Mouse (Mus musculus) gastrocnemius, postnatal 4 days (tissue): ENCODE results near the gene St6galnac6. TPM values are rescaled to one million over a fixed set of nuclear protein-coding genes. Genes with fewer than 3 reads are reported as not detected.

Source experiments
- DNase-seq, 2 experiments: peaks; one replicate each; pipeline ENCODE4 v3.0.0; 2021 to 2022; ENCODE audit warnings: low spot score in 2 of 2, mixed read lengths in 2 of 2
- total RNA-seq, 2 experiments: library from RNA; stranded (reverse); gene quantifications; 2 replicates each; pipeline ENCODE4 v1.2.3; 2021

Gene St6galnac6
- total RNA-seq, 2 experiments from 2014 or later = 57.4 to 63.6 TPM

- DNase-seq = peak; percentile 62 to 76
Observed at GRCm38 (mm10) chr2:32582830-32583799, 16.4 kb upstream of the St6galnac6 start.

- no peak for DNase-seq
Observed at GRCm38 (mm10) chr2:32585149-32585714, 14.3 kb upstream of the St6galnac6 start.

- peak; percentile 93 to 94 for DNase-seq
Observed at GRCm38 (mm10) chr2:32586871-32587351, 12.6 kb upstream of the St6galnac6 start, which contains the start of gene St6galnac4. Gene St6galnac4 (plus strand): TSS chr2:32587095.

GRCm38 (mm10) chr2:32587731-32588321 is 11.7 kb upstream of the St6galnac6 start:
- peak in 1 of 2 experiments; percentile 30 for DNase-seq

- peak in 1 of 2 experiments; percentile 32 for DNase-seq
Observed at GRCm38 (mm10) chr2:32589213-32589795, 10.2 kb upstream of the St6galnac6 start.

GRCm38 (mm10) chr2:32590224-32590623 is 9.3 kb upstream of the St6galnac6 start:
- DNase-seq = peak in 1 of 2 experiments; percentile 28

- no peak for DNase-seq
Observed at GRCm38 (mm10) chr2:32591249-32591648, 8.3 kb upstream of the St6galnac6 start.

- DNase-seq = peak in 1 of 2 experiments; percentile 35
Observed at GRCm38 (mm10) chr2:32596725-32597124, 2.8 kb upstream of the St6galnac6 start.

- DNase-seq = no peak
Observed at GRCm38 (mm10) chr2:32597248-32597647, 2.3 kb upstream of the St6galnac6 start.

GRCm38 (mm10) chr2:32597699-32598098 is 1.8 kb upstream of the St6galnac6 start:
- DNase-seq = no peak

GRCm38 (mm10) chr2:32598506-32598905 is 1.0 kb upstream of the St6galnac6 start:
- no peak for DNase-seq

- DNase-seq = peak in 1 of 2 experiments; percentile 36
Observed at GRCm38 (mm10) chr2:32601417-32602065, 2.0 kb downstream of the St6galnac6 start.

GRCm38 (mm10) chr2:32602600-32603054 is 3.1 kb downstream of the St6galnac6 start:
- DNase-seq = peak; percentile 82 to 88

GRCm38 (mm10) chr2:32604631-32605030 is 5.1 kb downstream of the St6galnac6 start:
- DNase-seq = no peak

GRCm38 (mm10) chr2:32606161-32607142 is 6.9 kb downstream of the St6galnac6 start:
- DNase-seq = peak; percentile 84 to 88

GRCm38 (mm10) chr2:32607262-32607947 is 7.9 kb downstream of the St6galnac6 start:
- DNase-seq = peak in 1 of 2 experiments; percentile 57

- peak; percentile 50 to 63 for DNase-seq
Observed at GRCm38 (mm10) chr2:32608141-32608777, 8.8 kb downstream of the St6galnac6 start.
